Mouse (Mus musculus) brain, embryonic 14.5 days (tissue): Measurements from ENCODE around the gene Grm1. TPM values are rescaled to one million over a fixed set of nuclear protein-coding genes. Genes with fewer than 3 reads are reported as not detected.

Experiments used
- DNase-seq: peaks from one replicate; pipeline ENCODE4 v3.0.0-alpha.2; 2011; ENCODE audit warnings: low read depth
- CTCF ChIP-seq: fragments of 200-500 bp; IDR thresholded peaks from 2 replicates; pipeline ENCODE4 v1.5.1; 2012; ENCODE audit warnings: inconsistent platforms, mild to moderate bottlenecking, moderate library complexity, borderline replicate concordance; ENCODE audit not compliant: insufficient read depth, insufficient read length; ENCODE audit errors: extremely low read depth
- POLR2A ChIP-seq: fragments of 200-500 bp; IDR thresholded peaks from 2 replicates; pipeline ENCODE4 v1.6.1; 2012; ENCODE audit warnings: mild to moderate bottlenecking, inconsistent platforms, borderline replicate concordance; ENCODE audit not compliant: poor library complexity, insufficient read depth, insufficient read length, severe bottlenecking; ENCODE audit errors: extremely low read depth
- polyA plus RNA-seq: library from polyadenylated mRNA; depleted of rRNA; stranded (reverse); fragments of >200 nt; gene quantifications from 2 replicates; pipeline ENCODE4 v1.2.3, GENCODE M21; 2012

Grm1 gene
- polyA plus RNA-seq, 1 experiment, result 7.0 TPM

DNA sequence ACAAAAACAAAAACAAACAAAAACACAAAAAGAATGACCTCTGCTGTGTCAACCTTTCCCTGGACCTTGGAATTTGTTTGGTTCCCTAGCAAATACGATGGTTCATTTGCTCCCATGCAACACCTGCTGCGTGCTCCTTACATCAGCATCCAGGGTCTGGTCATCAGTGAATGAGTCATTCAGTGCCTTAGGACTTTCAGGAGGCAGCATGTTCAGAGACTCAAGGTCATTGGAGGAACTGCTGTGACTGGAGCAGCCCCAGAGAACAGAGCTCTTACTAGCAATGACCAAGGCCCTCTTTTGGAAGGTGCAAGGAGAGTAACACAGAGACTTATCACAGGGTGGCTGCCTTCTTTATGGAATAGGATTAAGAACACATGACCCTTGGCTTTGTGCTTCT, 138.2 kb downstream of the Grm1 start:
- TF ChIP-seq CTCF, result no peak
- TF ChIP-seq POLR2A, result no peak
- no peak for DNase-seq

DNA sequence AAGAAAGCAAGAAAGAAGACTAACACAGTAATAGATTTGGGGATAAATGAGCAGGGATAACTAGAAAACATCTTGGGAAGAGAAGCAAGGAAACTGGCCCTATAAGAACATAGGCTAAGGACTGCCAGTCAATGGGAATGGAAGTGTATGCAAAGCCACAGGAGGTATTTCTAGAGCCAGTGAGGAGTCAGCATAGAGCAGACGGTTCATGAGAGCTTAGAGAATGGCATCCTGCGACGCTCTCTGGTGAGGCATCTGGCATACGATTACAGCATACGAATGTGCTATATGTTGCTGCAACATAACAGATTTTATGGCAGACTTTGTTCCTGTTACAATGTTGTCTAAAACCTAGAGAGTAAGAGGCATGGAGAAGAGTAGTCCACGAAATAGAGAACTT, 139.9 kb downstream of the Grm1 start:
- no peak for TF ChIP-seq CTCF
- no peak for TF ChIP-seq POLR2A
- DNase-seq, result peak; percentile 47

DNA sequence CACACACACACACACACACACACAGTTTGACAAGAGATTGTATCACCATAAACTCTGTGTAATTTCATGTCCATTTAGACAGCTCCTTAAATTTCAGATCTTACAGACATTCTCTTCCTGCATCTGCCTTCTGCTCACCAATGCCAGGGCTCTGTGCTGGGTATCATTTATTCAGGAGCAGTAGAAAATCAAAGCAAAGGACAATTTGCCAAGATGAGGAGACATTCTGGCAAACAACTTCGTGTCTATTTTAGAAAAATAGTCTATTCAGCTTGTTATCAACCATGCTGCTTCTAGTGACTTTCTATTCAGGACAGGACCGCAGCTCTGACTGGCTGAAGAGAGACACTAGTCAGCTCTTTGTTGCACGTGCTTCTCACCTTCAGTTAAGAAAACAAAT, 146.3 kb downstream of the Grm1 start:
- TF ChIP-seq POLR2A (no peak), CTCF (no peak)
- no peak for DNase-seq

DNA sequence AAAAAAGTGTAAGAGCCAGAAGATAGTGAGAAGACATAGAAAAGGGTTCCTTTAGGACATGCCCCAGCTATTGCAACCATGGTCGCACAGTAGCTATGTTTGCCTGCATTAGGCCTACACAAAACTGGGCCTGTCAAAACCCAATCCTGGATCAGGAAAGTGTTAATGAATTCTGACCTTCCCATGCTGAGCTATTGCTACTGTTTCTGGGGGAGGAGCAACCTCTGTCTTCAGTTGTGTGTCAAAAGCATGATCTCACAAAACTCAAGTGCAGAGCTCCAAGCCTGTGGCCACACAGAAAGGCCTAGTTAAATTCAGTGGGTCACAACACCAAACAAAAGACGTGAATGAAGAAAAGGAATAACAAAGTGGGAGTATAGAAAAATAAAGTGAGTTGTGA, 152.5 kb downstream of the Grm1 start:
- peak; percentile 46 for DNase-seq
- TF ChIP-seq CTCF, result no peak
- TF ChIP-seq POLR2A, result no peak

DNA sequence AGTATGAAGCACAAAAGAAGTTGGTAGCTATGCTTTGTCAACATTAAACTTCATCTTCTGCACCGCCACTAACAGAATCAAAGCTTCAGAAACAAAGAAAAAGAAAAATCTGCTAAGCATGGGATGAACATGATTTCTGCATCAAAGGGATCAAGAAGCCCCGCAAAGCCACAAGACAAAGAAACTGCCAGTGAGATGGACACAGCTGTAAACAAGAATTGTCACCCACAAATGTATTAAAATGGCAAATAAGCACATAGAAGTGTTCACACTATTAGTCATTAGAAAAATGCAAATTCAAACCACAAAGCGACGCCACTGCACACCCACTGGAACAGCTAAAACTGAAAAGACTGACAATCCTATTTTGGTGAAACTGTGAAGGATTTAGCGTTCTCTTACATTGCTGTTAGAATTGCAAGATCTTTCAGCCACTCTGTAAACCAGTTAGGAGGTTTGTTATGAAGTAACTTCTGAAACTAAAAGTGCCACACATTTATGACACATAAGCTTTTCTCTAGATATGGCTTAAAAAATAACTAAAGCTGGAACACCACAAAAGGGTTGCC, 153.3 kb downstream of the Grm1 start:
- peak; percentile 41 for DNase-seq
- no peak for TF ChIP-seq POLR2A

DNA sequence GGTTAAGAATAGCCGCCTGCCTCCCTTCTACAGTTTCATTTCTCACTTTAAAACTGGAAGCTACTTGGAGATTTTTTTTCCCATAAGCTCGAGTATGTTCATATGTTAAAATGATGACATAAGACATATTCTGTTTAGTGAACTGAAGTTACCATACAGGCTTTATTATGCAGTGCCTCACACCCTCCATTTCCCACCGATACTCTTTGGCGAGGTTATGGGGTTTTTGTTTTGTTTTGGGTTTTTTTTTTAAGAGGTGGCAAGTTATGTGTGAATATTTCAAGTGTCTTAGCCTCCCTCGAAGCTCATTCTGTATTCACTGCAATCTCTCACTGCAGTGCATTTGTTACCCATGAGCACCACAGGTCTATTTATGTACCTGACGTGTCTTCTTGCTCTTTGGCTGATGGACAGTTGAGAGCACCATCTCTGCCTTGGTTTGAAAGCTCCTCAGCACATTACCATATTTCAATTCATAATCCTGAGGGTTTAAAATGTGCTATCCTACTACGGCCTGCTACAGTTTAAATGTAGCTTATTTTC, 164.2 kb downstream of the Grm1 start:
- TF ChIP-seq CTCF (no peak), POLR2A (no peak)
- DNase-seq, result no peak

DNA sequence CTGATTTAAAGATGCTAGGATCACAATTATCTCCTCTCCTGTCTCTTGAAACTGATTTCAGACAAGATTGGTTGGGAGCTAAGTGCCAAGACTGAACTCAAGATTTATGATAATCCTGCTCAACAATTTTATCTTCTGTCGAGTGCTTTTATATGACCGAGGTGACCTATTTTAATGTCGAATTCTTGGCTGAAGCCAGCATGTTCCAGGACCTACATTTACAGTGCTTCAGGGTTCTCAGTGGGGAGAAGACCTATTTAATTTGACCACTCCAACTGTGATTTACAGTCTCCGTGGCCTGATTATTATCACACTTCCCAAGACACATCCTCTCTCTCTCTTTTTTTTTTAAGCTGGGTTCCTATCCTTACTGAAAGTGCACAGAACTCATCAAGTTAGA, 168.5 kb downstream of the Grm1 start:
- no peak for DNase-seq
- TF ChIP-seq POLR2A (no peak), CTCF (no peak)

DNA sequence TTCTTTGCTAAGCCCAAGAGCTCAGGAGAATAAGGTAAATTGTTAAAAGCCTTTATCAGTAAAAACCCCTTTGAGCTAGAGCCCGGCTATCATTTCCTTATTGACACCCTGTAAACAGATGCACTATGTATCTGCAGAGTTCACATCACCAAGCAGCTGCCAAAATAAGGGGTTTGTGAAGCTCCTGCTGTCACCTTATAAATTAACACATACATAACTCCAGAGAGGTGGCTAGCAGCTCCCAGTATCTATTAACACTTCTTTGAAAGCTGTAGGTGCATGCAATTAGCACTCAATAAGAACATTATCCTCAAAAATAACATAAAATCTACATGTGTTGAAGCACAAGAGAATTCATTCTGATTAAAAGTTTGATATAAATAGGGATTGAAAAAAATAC, 191.9 kb downstream of the Grm1 start:
- TF ChIP-seq POLR2A (no peak), CTCF (no peak)
- DNase-seq, result peak; percentile 59

DNA sequence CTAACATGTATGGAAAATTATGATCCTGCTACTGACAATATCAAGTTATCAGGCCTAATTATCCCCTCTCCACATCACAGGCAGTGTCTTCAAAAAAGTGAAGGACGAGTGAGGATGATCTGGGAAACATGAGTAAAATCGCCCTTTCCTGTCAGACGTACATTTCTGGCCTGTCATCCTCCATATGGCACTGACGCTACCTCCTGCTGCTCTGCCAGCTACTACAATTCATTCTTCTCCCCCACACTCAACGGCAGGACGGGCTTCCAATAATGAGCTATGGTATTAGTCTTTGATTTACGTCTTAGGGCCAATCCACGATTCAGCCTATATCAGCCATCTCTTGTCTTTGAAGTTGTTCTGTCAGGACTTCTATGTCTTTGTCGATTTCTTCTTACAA, 193.6 kb downstream of the Grm1 start:
- peak; percentile 55 for DNase-seq
- TF ChIP-seq CTCF, result no peak
- TF ChIP-seq POLR2A, result no peak

DNA sequence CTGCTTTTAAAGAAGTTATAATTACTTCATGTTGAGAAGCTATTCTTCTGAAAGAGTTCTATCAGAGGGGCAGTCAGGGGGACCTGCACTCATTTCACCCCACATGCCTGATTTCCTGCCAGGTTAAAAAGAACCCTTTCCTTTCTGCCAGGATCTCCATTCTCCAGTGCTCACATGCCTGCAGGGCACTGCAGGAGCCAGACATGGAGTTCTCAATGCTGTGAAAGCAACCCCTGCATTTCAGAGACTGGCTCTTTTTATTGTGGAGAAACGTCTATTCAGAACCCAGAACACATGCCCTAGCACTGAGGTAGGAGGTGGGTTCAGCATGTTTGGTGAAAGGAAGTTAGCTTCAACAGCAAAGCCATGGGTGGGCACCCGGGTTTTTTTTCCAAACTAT, 197.2 kb downstream of the Grm1 start:
- DNase-seq, result peak; percentile 77
- TF ChIP-seq POLR2A, result no peak
- no peak for TF ChIP-seq CTCF

DNA sequence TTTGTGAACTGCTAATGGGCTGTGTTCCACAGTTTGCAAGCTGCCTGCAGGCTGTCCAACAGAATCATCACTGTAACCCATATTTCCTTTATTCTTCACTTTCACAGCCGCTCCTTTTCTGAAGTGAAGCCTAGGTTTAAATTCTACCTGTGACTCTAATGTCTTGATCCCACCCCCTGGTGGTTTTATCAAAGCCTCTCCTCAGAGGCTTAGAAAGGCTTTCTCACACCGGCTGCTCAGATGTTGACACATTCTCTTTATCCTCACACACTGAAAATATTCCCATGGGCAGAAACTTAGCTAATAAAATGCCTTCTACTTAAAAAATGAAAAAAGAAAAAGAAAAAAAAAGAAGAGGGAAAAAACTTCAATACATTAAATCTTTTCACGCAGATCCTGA, 210.0 kb downstream of the Grm1 start:
- TF ChIP-seq CTCF (no peak), POLR2A (no peak)
- peak; percentile 76 for DNase-seq

DNA sequence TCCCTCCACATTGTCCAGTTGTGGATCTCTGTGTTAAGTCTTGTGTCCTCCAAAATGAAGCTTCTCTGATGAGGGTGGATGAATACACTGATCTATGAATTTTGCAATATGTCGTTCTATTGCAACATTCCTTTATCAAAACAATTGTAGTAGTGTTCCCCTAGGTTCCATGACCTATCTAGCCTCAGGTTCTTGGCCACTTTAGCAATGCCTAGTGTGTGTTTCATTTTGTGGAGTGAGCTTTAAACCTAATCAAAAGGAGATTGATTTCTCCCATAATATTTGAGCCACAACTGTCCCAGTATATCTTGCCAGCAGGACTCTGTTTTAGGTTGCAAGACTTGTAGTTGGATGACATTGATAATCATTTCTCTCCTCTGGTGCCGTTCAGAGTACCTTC, 211.9 kb downstream of the Grm1 start:
- TF ChIP-seq CTCF (no peak), POLR2A (no peak)

More for the DNA sequence above, 211.9 kb downstream of the Grm1 start:
- no peak for DNase-seq
